Mouse (Mus musculus): Measurements from ENCODE around the gene Tbx10. TPM values are rescaled to one million over a fixed set of nuclear protein-coding genes. Genes with fewer than 3 reads are reported as not detected.

The Tbx10 gene
- total and polyA plus RNA-seq, 3 experiments, result not detected

DNA sequence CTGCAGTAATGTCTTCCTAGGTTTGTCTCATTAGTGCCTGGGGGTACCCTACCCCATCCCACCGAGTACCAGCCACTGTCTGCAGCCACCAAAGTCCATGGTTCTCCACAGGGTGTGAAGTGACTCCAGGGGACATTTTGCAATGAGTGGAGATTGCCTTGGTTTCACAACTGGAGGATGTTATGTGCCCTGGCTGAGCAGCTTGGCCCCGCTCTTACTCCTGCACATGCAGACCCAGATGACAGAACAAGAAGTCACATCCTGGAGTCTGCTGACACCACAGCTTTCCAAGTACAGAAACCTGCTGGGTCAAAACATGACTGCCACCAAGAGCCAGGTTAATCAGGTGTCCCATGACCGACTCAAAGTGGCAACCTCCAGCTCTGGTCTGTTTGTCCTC lies 37.5 kb upstream of the Tbx10 start:
- Histone ChIP-seq H3K9ac (ENCODE audit: control insufficient read depth, low read depth, low read length, poor library complexity, severe bottlenecking) (no peak overlapping the region), H3K9me3 (replicated peaks; ENCODE audit: insufficient read depth, low read length) (no peaks in the 10 kb centered on the region), H3K27ac (ENCODE audit: control insufficient read depth, low read depth, low read length) (no peak overlapping the region), H3K79me2 (ENCODE audit: control insufficient read depth, insufficient read depth, low read length, poor library complexity) (no peaks in the 10 kb centered on the region), H3K4me3 (ENCODE audit: control insufficient read depth in 1 of 2, insufficient read depth in 1 of 2, low read depth in 2 of 2, low read length in 2 of 2) (no peak overlapping the region), H3K4me1 (ENCODE audit: control insufficient read depth in 1 of 2, insufficient read depth in 2 of 2, low read length in 2 of 2) (peaks cover 9% of the 10 kb centered on the region in 2 experiments; a peak in 3 of 4 replicates), H3K27me3 (ENCODE audit: control insufficient read depth in 1 of 2, insufficient read depth in 2 of 2, low read length in 2 of 2) (0 out of 4 replicates have a peak, but pooled peaks cover 0 to 2% of the 10 kb centered on the region in 2 experiments), H3K36me3 (ENCODE audit: control insufficient read depth in 1 of 2, insufficient read depth in 2 of 2, low read length in 2 of 2) (0 out of 4 replicates have a peak, but pooled peaks cover 0 to 6% of the 10 kb centered on the region in 2 experiments)
- DNase-seq (ENCODE audit: low read depth, low spot score), result no peak
- TF ChIP-seq BHLHE40 (IDR thresholded peaks at IDR 0.05; ENCODE audit: borderline replicate concordance, low read depth, low read length) (no peak), POLR2AphosphoS5 (IDR thresholded peaks at IDR 0.05; ENCODE audit: borderline replicate concordance, low read depth, low read length) (no peak), NRF1 (IDR thresholded peaks at IDR 0.05; ENCODE audit: insufficient read depth, low read depth, low read length, poor library complexity, severe bottlenecking) (no peak), RAD21 (IDR thresholded peaks at IDR 0.05; ENCODE audit: low read depth, low read length) (no peak), SIN3A (IDR thresholded peaks at IDR 0.05; ENCODE audit: low read length) (no peak), JUND (IDR thresholded peaks at IDR 0.05; ENCODE audit: low read depth, low read length) (no peak), POLR2A (IDR thresholded peaks at IDR 0.05; ENCODE audit: control insufficient read depth in 1 of 2, insufficient read depth in 1 of 2, low read depth in 1 of 2, low read length in 2 of 2, poor library complexity in 1 of 2) (no peak), ETS1 (IDR thresholded peaks at IDR 0.05; ENCODE audit: low read depth, low read length) (no peak), TBP (IDR thresholded peaks at IDR 0.05; ENCODE audit: low read depth, low read length) (no peak), MEF2A (IDR thresholded peaks at IDR 0.05; ENCODE audit: extremely low read depth, insufficient replicate concordance, low read depth, low read length, poor library complexity, severe bottlenecking) (no peak), TCF12 (IDR thresholded peaks at IDR 0.05; ENCODE audit: low read depth, low read length) (no peak), ZC3H11A (IDR thresholded peaks at IDR 0.05; ENCODE audit: low read depth, low read length) (no peak), CTCF (IDR thresholded peaks at IDR 0.05 in 2 of 3, conservative IDR thresholded peaks at IDR 0.05 in 1 of 3; ENCODE audit: control insufficient read depth in 1 of 3, insufficient read depth in 1 of 3, low read depth in 2 of 3, low read length in 3 of 3, poor library complexity in 1 of 3, severe bottlenecking in 1 of 3) (no peak), TAL1 (IDR thresholded peaks at IDR 0.05; ENCODE audit: low read length) (no peak), RCOR1 (IDR thresholded peaks at IDR 0.05; ENCODE audit: low read depth, low read length) (no peak)

DNA sequence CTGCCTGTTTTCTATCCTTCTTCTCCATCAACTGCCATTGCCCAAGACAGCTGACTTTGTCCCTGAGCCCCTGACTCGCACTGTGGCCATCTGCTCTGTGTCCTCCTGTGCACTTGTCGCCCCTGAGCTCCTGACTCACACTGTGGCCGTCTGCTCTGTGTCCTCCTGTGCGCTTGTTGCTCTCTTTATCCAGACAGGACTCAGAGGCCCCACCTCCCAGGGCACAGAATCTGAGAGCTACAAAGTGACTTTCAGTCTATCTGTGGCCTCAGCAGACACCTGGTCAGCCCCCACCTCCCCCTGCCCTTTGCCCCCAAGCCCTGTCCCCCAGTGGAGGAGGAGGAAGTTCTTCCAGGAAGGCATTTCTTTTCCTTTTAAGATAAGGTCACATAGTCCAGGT lies 36.7 kb upstream of the Tbx10 start:
- Histone ChIP-seq H3K4me1 (ENCODE audit: control insufficient read depth in 1 of 2, insufficient read depth in 2 of 2, low read length in 2 of 2) (peaks cover 9% of the 10 kb centered on the region in 2 experiments; a peak in 3 of 4 replicates), H3K4me3 (ENCODE audit: control insufficient read depth in 1 of 2, insufficient read depth in 1 of 2, low read depth in 2 of 2, low read length in 2 of 2) (no peak overlapping the region), H3K79me2 (ENCODE audit: control insufficient read depth, insufficient read depth, low read length, poor library complexity) (no peaks in the 10 kb centered on the region), H3K9ac (ENCODE audit: control insufficient read depth, low read depth, low read length, poor library complexity, severe bottlenecking) (no peak overlapping the region), H3K9me3 (replicated peaks; ENCODE audit: insufficient read depth, low read length) (no peaks in the 10 kb centered on the region), H3K27ac (ENCODE audit: control insufficient read depth, low read depth, low read length) (no peak overlapping the region), H3K36me3 (ENCODE audit: control insufficient read depth in 1 of 2, insufficient read depth in 2 of 2, low read length in 2 of 2) (0 out of 4 replicates have a peak, but pooled peaks cover 0 to 6% of the 10 kb centered on the region in 2 experiments), H3K27me3 (ENCODE audit: control insufficient read depth in 1 of 2, insufficient read depth in 2 of 2, low read length in 2 of 2) (0 out of 4 replicates have a peak, but pooled peaks cover 0 to 2% of the 10 kb centered on the region in 2 experiments)
- DNase-seq (ENCODE audit: low read depth, low spot score), result no peak
- TF ChIP-seq CTCF (IDR thresholded peaks at IDR 0.05 in 2 of 3, conservative IDR thresholded peaks at IDR 0.05 in 1 of 3; ENCODE audit: control insufficient read depth in 1 of 3, insufficient read depth in 1 of 3, low read depth in 2 of 3, low read length in 3 of 3, poor library complexity in 1 of 3, severe bottlenecking in 1 of 3) (no peak), EP300 (IDR thresholded peaks at IDR 0.05; ENCODE audit: low read depth in 1 of 2, low read length in 2 of 2) (no peak), SIN3A (IDR thresholded peaks at IDR 0.05; ENCODE audit: low read length) (no peak), GABPA (IDR thresholded peaks at IDR 0.05; ENCODE audit: low read depth, low read length) (no peak), MYC (IDR thresholded peaks at IDR 0.05; ENCODE audit: low read depth, low read length) (no peak), ZKSCAN1 (IDR thresholded peaks at IDR 0.05; ENCODE audit: low read depth, low read length) (no peak), GATA1 (IDR thresholded peaks at IDR 0.05; ENCODE audit: low read depth, low read length) (no peak), MEF2A (IDR thresholded peaks at IDR 0.05; ENCODE audit: extremely low read depth, insufficient replicate concordance, low read depth, low read length, poor library complexity, severe bottlenecking) (no peak), ELF1 (IDR thresholded peaks at IDR 0.05; ENCODE audit: low read depth, low read length) (no peak), HCFC1 (IDR thresholded peaks at IDR 0.05; ENCODE audit: low read depth, low read length) (no peak), UBTF (IDR thresholded peaks at IDR 0.05; ENCODE audit: borderline replicate concordance, insufficient read depth, low read depth, low read length) (no peak), NELFE (IDR thresholded peaks at IDR 0.05; ENCODE audit: low read depth, low read length) (no peak), ZNF384 (IDR thresholded peaks at IDR 0.05; ENCODE audit: low read depth, low read length) (no peak), TAL1 (IDR thresholded peaks at IDR 0.05; ENCODE audit: low read length) (no peak), JUND (IDR thresholded peaks at IDR 0.05; ENCODE audit: low read depth, low read length) (no peak), SMC3 (IDR thresholded peaks at IDR 0.05; ENCODE audit: low read depth, low read length) (no peak), MXI1 (IDR thresholded peaks at IDR 0.05; ENCODE audit: low read depth, low read length) (no peak)

Measured in MEL (cell line).